Mouse (Mus musculus) left cerebral cortex, adult 18-20 months (tissue): ENCODE results near the gene Atp6v1f. TPM values are rescaled to one million over a fixed set of nuclear protein-coding genes. Genes with fewer than 3 reads are reported as not detected.
A peak's percentile ranks its signal among the peaks of the same experiment; 100 is the strongest.

Experiments
- DNase-seq, 2 experiments: peaks; one replicate each; pipeline ENCODE4 v3.0.0; 2021 to 2022; ENCODE audit warnings: low spot score in 2 of 2, mixed read lengths in 1 of 2
- total RNA-seq, 2 experiments: library from RNA; stranded (reverse); gene quantifications; 2 replicates each; pipeline ENCODE4 v1.2.3; 2021

The Atp6v1f gene
- total RNA-seq, 2 experiments from 2014 or later = 262 TPM

DNA sequence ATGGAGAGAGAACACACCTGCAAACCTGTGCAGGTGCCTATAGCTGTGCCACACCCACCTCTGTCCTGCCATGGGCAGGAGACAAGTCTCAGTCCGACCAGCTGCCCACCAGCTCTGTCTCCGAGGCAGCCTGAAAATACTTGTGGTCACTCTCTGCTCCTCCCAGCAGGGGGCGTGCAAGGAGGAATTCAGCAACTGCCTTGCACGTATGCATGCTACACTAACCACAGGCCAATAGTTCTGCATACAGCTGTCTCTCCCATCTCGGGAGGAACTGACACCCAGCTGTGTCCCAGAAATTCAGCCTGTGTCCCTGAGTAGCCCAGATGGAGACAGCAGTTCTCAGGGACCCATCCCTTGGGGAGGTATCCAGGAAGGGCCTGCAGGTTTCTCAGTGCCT, 49.6 kb downstream of the Atp6v1f start:
- DNase-seq = peak; percentile 70 to 75

Other genes with a start within 250 kb of the Atp6v1f start
- 1 to 10 TPM; 5.5 to 6.8 TPM for gene Hilpda, start 195.2 kb upstream of the Atp6v1f start, total RNA-seq
- under 1 TPM in 1 of 2 experiments, not detected in 1; 0.81 TPM for gene Fam71f2, start 188.1 kb upstream of the Atp6v1f start, total RNA-seq
- not detected for gene Fam71f1, start 148.6 kb upstream of the Atp6v1f start, total RNA-seq
- gene Calu, start 119.6 kb upstream of the Atp6v1f start, total RNA-seq = 10 to 100 TPM; 59.4 to 62.6 TPM
- under 1 TPM; 0.14 to 0.30 TPM for gene Opn1sw, start 79.2 kb upstream of the Atp6v1f start, total RNA-seq
- gene Ccdc136, start 71.4 kb upstream of the Atp6v1f start, total RNA-seq = 100 to 1,000 TPM; 105 to 113 TPM
- 1 to 10 TPM; 1.4 to 1.5 TPM for gene Flnc, start 34.5 kb upstream of the Atp6v1f start, total RNA-seq
- under 1 TPM in 1 of 2 experiments, not detected in 1; 0.54 TPM for gene Atp6v1fnb, start 3.7 kb downstream of the Atp6v1f start, total RNA-seq
- gene Kcp, start 40.2 kb downstream of the Atp6v1f start, total RNA-seq = 1 to 10 TPM in 1 of 2 experiments, under 1 TPM in 1; 0.63 to 1.1 TPM
- 1 to 10 TPM; 4.2 to 5.2 TPM for gene Irf5, start 58.9 kb downstream of the Atp6v1f start, total RNA-seq
- gene Tnpo3, start 142.2 kb downstream of the Atp6v1f start, total RNA-seq = 10 to 100 TPM; 65.1 to 73.0 TPM
- 10 to 100 TPM; 23.1 to 25.9 TPM for gene Tspan33, start 226.5 kb downstream of the Atp6v1f start, total RNA-seq